Mouse (Mus musculus) liver, embryonic 12.5 days (tissue): ENCODE measurements around the gene Slc4a5. TPM values are rescaled to one million over a fixed set of nuclear protein-coding genes. Genes with fewer than 3 reads are reported as not detected.
A peak's percentile ranks its signal among the peaks of the same experiment; 100 is the strongest.

Experiments
- ATAC-seq: fragments of 200-750 bp; cut with Nextera tagmentation; 2 replicates; pipeline ENCODE4 v1.8.0; 2017; ENCODE audit warnings: moderate number of reproducible peaks, mild to moderate bottlenecking, moderate library complexity
- H3K27ac ChIP-seq: fragments of 300-500 bp; sonication (generic); 2 replicates; pipeline ENCODE4 v1.5.1; 2016; ENCODE audit warnings: mild to moderate bottlenecking
- H3K27me3 ChIP-seq: fragments of 300-500 bp; sonication (generic); replicated peaks from 2 replicates; pipeline ENCODE4 v1.6.1; 2016; ENCODE audit warnings: mild to moderate bottlenecking, moderate library complexity
- H3K36me3 ChIP-seq: fragments of 300-500 bp; sonication (generic); 2 replicates; pipeline ENCODE4 v1.6.1; 2016; ENCODE audit warnings: mild to moderate bottlenecking, moderate library complexity
- H3K4me1 ChIP-seq: fragments of 300-500 bp; sonication (generic); 2 replicates; pipeline ENCODE4 v1.6.1; 2016
- H3K4me2 ChIP-seq: fragments of 300-500 bp; sonication (generic); 2 replicates; pipeline ENCODE4 v1.6.1; 2016; ENCODE audit warnings: mild to moderate bottlenecking, moderate library complexity
- H3K4me3 ChIP-seq: fragments of 300-500 bp; sonication (generic); 2 replicates; pipeline ENCODE4 v1.5.1; 2016; ENCODE audit warnings: mild to moderate bottlenecking, moderate library complexity
- H3K9ac ChIP-seq: fragments of 300-500 bp; sonication (generic); 2 replicates; pipeline ENCODE4 v1.6.1; 2016; ENCODE audit warnings: mild to moderate bottlenecking, moderate library complexity
- H3K9me3 ChIP-seq: fragments of 300-500 bp; sonication (generic); replicated peaks from 2 replicates; pipeline ENCODE4 v1.6.1; 2016; ENCODE audit warnings: mild to moderate bottlenecking, moderate library complexity
- WGBS: fragments of 180-500 bp; shearing (Covaris S2); methylation state at CpG from one replicate; pipeline ENCODE4 v1.1.7; 2016; ENCODE audit not compliant: insufficient replicate concordance; 5-methylcytosine and 5-hydroxymethylcytosine counted together
- polyA plus RNA-seq: library from polyadenylated mRNA; unstranded; fragments of >200 nt; fragmentation: Nextera tagmentation; extraction: Ambion mirVana; gene quantifications from 2 replicates; pipeline ENCODE4 v1.2.1, GENCODE M21; 2016

Slc4a5 gene
- polyA plus RNA-seq, 1 experiment from 2014 or later, result 1.3 TPM

DNA sequence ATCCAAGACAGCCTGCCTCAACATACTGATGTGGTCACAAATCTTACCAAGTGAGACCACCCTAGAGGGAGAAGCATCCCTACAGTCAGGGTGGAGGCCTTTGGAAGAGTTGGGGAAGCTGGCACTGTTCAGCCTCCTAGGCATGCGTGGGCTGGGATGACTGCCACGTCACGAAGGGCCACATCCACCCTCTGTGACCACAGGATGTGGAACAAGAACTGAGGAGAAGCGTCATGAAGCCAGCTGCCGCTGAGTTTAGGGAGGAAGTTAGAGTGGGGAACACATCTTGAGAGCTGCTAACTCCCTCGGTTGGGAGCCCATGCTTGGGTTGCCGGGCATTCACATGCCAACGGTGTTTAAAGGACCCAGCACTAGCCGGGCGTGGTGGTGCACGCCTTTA lies 54.1 kb downstream of the Slc4a5 start:
- WGBS, result 43% methylated on average over 11 of the region's 11 CpGs
- peaks cover 72% of the 10 kb centered on the region for H3K27me3 ChIP-seq
- H3K4me1 ChIP-seq, result no peaks in the 10 kb centered on the region
- no peaks in the 10 kb centered on the region for H3K9me3 ChIP-seq
- H3K36me3 ChIP-seq, result no peaks in the 10 kb centered on the region
- no peak for ATAC-seq
- no peak overlapping the region for H3K9ac ChIP-seq
- H3K27ac ChIP-seq, result no peak overlapping the region
- no peak overlapping the region for H3K4me3 ChIP-seq
- no peak overlapping the region for H3K4me2 ChIP-seq

DNA sequence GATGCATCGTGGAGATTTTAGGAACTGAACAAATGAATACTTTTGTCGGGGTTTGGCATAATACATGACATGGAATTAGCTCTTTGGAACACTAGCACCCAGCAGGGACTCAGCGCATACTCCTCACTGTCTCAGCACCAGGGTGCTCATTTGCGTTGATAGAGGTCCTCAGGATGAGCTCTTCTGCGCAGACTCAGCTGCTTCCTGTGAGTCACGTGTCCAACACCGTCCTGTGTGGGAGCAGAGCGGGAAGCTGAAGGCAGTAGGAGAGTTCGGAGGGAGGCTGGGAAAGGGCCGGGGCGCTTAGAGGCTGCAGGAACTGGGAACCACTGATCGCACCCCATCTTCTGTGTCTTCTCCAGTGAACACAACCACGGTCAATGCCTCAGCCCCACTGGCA lies 57.5 kb downstream of the Slc4a5 start:
- H3K27ac ChIP-seq, result no peak overlapping the region
- H3K27me3 ChIP-seq, result peaks cover 49% of the 10 kb centered on the region
- no peak overlapping the region for H3K4me3 ChIP-seq
- WGBS, result 52% methylated on average over 13 of the region's 13 CpGs
- H3K9me3 ChIP-seq, result no peaks in the 10 kb centered on the region; the same call in 1 of the 2 replicates
- no peaks in the 10 kb centered on the region for H3K4me1 ChIP-seq
- ATAC-seq, result no peak
- H3K36me3 ChIP-seq, result no peaks in the 10 kb centered on the region
- no peak overlapping the region for H3K4me2 ChIP-seq
- no peak overlapping the region for H3K9ac ChIP-seq

GRCm38 (mm10) chr6:83278881-83279280 lies 59.3 kb downstream of the Slc4a5 start:
- ATAC-seq, result no peak
- H3K27ac ChIP-seq, result no peak overlapping the region

GRCm38 (mm10) chr6:83280256-83280955 lies 60.8 kb downstream of the Slc4a5 start:
- H3K27me3 ChIP-seq, result peaks cover 40% of the 10 kb centered on the region
- WGBS, result 66% methylated on average over 8 of the region's 8 CpGs
- no peaks in the 10 kb centered on the region for H3K36me3 ChIP-seq
- no peaks in the 10 kb centered on the region; the same call in 1 of the 2 replicates for H3K9me3 ChIP-seq
- no peak overlapping the region for H3K4me2 ChIP-seq
- no peak overlapping the region for H3K27ac ChIP-seq
- no peaks in the 10 kb centered on the region for H3K4me1 ChIP-seq
- no peak overlapping the region for H3K9ac ChIP-seq
- ATAC-seq, result no peak
- H3K4me3 ChIP-seq, result no peak overlapping the region

More at GRCm38 (mm10) chr6:83278881-83279280, 59.3 kb downstream of the Slc4a5 start:
- no peaks in the 10 kb centered on the region for H3K4me1 ChIP-seq
- WGBS, result 21% methylated on average over 2 of the region's 2 CpGs
- H3K9me3 ChIP-seq, result no peaks in the 10 kb centered on the region; the same call in 1 of the 2 replicates
- H3K4me2 ChIP-seq, result no peak overlapping the region
- H3K9ac ChIP-seq, result no peak overlapping the region
- no peaks in the 10 kb centered on the region for H3K36me3 ChIP-seq
- H3K4me3 ChIP-seq, result no peak overlapping the region
- peaks cover 45% of the 10 kb centered on the region for H3K27me3 ChIP-seq

GRCm38 (mm10) chr6:83300447-83301229 lies 81.0 kb downstream of the Slc4a5 start:
- no peaks in the 10 kb centered on the region for H3K4me1 ChIP-seq
- peaks cover 22% of the 10 kb centered on the region for H3K27me3 ChIP-seq
- peaks cover 27% of the 10 kb centered on the region for H3K36me3 ChIP-seq
- H3K9me3 ChIP-seq, result no peaks in the 10 kb centered on the region
- ATAC-seq, result no peak
- no peak overlapping the region for H3K9ac ChIP-seq
- no peak overlapping the region for H3K4me2 ChIP-seq
- no peak overlapping the region for H3K27ac ChIP-seq
- WGBS, result 58% methylated on average over 7 of the region's 7 CpGs
- H3K4me3 ChIP-seq, result no peak overlapping the region

DNA sequence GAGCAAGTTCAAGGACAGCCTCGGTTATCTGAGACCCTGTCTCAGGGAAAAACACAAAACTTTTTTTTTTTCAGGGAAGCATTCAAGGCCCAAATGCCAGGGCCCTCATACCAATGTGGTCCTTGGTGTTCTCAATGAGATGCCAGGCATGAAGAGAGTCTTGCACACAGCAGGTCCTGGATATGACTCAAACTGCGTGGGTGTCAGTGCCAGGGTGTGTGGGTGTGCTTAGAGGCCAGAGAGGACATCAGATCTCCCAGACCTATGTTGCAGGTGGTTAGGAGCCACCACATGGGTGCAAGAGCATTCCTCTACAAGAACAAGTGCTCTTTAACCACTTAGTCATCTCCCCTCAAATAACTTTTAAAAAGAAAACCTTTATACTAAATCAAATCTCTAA lies 81.7 kb downstream of the Slc4a5 start:
- Histone ChIP-seq H3K9ac (no peak overlapping the region), H3K9me3 (no peaks in the 10 kb centered on the region), H3K4me1 (no peaks in the 10 kb centered on the region), H3K36me3 (peaks cover 34% of the 10 kb centered on the region), H3K27me3 (peaks cover 22% of the 10 kb centered on the region), H3K4me3 (no peak overlapping the region), H3K4me2 (no peak overlapping the region), H3K27ac (no peak overlapping the region)
- WGBS, result 75% methylated on average over 2 of the region's 2 CpGs
- no peak for ATAC-seq

- Histone ChIP-seq H3K4me2 (no peak overlapping the region), H3K36me3 (peaks cover 43% of the 10 kb centered on the region), H3K9ac (no peak overlapping the region), H3K9me3 (no peaks in the 10 kb centered on the region), H3K4me1 (no peaks in the 10 kb centered on the region), H3K27ac (no peak overlapping the region), H3K4me3 (no peak overlapping the region), H3K27me3 (peaks cover 22% of the 10 kb centered on the region)
- ATAC-seq, result peak; percentile 18; the same call in 1 of the 2 replicates
- WGBS, result 81% methylated on average over 5 of the region's 5 CpGs
Measured at GRCm38 (mm10) chr6:83302264-83302663, 82.6 kb downstream of the Slc4a5 start.

DNA sequence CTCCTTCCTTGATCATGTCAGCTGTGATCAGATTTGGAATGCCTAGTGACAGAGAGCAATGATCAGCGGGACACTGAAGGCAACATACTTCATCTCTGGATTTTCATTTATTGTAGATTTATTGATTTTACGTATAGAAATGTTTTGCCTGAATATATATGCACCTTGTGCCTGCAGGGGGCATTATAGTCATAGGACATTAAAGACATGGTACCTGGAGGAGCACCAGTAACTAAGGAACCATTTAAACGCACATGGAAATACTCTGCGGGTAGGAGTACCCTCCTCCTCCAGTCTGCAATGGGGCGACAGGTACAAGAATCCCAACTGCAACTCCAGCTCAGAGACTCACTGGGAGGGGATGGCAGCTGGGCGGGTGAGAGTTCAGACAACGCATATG lies 89.4 kb downstream of the Slc4a5 start:
- Histone ChIP-seq H3K27me3 (no peaks in the 10 kb centered on the region), H3K27ac (no peak overlapping the region), H3K4me3 (no peak overlapping the region), H3K9me3 (no peaks in the 10 kb centered on the region), H3K4me2 (no peak overlapping the region), H3K36me3 (peaks cover 100% of the 10 kb centered on the region), H3K4me1 (peaks cover 36% of the 10 kb centered on the region), H3K9ac (no peak overlapping the region)
- 85% methylated on average over 7 of the region's 7 CpGs for WGBS
- ATAC-seq, result no peak

- peak overlapping the region; percentile 15 for H3K4me3 ChIP-seq
- H3K9ac ChIP-seq, result peak overlapping the region; percentile 12
- no peaks in the 10 kb centered on the region for H3K9me3 ChIP-seq
- peak overlapping the region; percentile 87 for H3K27ac ChIP-seq
- ATAC-seq, result peak; percentile 31; the same call in 1 of the 2 replicates
- peaks cover 86% of the 10 kb centered on the region for H3K36me3 ChIP-seq
- H3K4me2 ChIP-seq, result peak overlapping the region; percentile 51
- WGBS, result 70% methylated on average over 11 of the region's 11 CpGs
- no peaks in the 10 kb centered on the region for H3K27me3 ChIP-seq
- H3K4me1 ChIP-seq, result peaks cover 57% of the 10 kb centered on the region
Measured at GRCm38 (mm10) chr6:83311206-83311605, 91.6 kb downstream of the Slc4a5 start.

DNA sequence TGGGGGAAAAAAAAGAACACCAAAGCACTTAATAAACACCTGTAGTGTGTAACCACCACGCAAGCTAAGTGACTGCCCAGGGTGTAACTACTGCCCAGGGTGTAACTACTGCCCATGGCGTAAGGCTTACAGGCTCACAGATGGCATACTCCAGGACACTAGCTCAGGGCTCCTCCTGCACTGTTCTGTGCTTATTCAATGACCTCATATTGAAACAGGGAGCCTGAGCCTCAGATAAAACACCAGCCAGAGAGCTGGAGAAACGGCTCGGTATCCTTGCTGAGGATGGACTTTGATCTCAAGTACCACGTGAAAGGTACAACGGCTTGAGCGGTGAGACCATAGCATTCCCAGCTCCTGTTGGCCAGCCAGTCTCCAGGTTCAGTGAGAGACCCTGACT lies 92.4 kb downstream of the Slc4a5 start:
- peaks cover 78% of the 10 kb centered on the region for H3K36me3 ChIP-seq
- no peaks in the 10 kb centered on the region for H3K9me3 ChIP-seq
- peak overlapping the region; percentile 87 for H3K27ac ChIP-seq
- peaks cover 63% of the 10 kb centered on the region for H3K4me1 ChIP-seq
- H3K9ac ChIP-seq, result peak overlapping the region; percentile 64
- 77% methylated on average over 7 of the region's 7 CpGs for WGBS
- peak overlapping the region; percentile 51 for H3K4me2 ChIP-seq
- no peaks in the 10 kb centered on the region for H3K27me3 ChIP-seq
- ATAC-seq, result no peak
- H3K4me3 ChIP-seq, result no peak overlapping the region

- Histone ChIP-seq H3K36me3 (peaks cover 73% of the 10 kb centered on the region), H3K4me2 (peak overlapping the region; percentile 51), H3K4me1 (peaks cover 63% of the 10 kb centered on the region), H3K9me3 (no peaks in the 10 kb centered on the region), H3K27me3 (no peaks in the 10 kb centered on the region), H3K4me3 (0 out of 2 replicates have a peak overlapping the region, but pooled peaks have one; percentile 6), H3K9ac (peak overlapping the region; percentile 64), H3K27ac (peak overlapping the region; percentile 87)
- peak; percentile 80 for ATAC-seq
- WGBS, result 34% methylated on average over 8 of the region's 8 CpGs
Measured at GRCm38 (mm10) chr6:83312514-83312913, 92.9 kb downstream of the Slc4a5 start.

DNA sequence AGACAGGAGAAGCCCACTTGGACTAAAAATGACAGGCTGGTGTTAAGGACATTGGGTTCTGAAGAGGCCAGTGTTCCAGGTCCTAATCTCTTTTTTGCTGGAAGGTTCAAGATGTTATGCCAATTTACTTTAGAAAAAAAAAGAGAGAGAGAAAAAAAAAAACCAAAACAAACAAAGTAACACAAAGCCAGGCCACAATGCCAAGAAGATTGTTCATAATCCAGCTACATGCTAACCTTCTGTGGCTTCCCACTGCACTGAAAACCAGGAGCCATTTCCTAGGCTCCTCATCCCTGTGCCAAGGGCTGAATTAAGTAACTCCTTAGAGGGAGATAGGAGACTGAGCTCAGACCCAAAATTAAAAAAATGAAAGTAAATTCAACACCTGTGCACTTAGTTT lies 95.7 kb downstream of the Slc4a5 start:
- Histone ChIP-seq H3K4me2 (peak overlapping the region; percentile 83), H3K27ac (peak overlapping the region; percentile 88), H3K9me3 (no peaks in the 10 kb centered on the region), H3K36me3 (peaks cover 45% of the 10 kb centered on the region), H3K9ac (peak overlapping the region; percentile 92), H3K27me3 (no peaks in the 10 kb centered on the region), H3K4me1 (peaks cover 70% of the 10 kb centered on the region), H3K4me3 (peak overlapping the region; percentile 90)
- no peak for ATAC-seq
